Mouse (Mus musculus): ENCODE data around the gene P2ry12.

P2ry12 gene

GRCm38 (mm10) chr3:59262704-59263103 lies at the start of gene P2ry12:
TSS of gene P2ry12 (minus strand) at chr3:59262871.
- no peak for DNase-seq (ENCODE audit: low spot score in 2 of 2)

DNA sequence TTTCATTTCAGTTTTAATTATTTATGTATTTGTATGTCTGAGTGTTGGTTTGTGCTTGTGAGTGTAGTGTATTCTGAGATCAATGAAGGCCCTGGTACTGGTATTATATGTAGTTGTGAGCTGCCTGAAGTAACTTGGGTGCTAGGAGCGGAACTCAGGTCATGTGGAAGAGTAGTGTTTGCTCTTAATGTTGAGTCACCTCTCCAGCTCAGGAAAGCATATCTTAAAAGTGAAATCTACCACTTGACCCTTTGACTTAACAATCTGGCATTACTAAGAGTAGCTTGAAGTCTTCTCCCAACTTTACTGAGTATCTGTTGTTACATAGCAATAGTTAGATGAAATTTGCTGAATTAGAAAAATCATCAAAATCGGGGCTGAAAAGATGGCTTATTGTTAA lies 42.8 kb upstream of the P2ry12 start:
- DNase-seq (ENCODE audit: low spot score in 2 of 2), result no peak

DNA sequence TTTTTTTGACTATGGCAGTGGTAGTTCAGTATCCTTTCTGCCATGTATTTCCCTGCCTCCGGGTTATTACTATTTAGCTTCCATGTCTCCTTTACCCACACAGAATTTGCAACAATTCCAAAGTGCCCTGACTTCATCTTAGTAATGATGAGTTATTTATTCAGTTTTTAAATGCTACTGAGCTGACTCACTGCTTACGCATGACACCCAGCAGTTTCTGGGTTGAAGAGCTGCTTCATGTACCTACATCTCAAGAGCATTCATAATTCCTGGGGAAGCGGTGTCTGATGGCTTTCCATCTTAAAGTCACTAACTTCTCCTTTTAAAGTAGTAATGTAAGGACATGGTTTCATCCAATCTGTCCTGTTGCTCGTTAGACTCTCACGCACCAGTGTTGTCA lies 42.3 kb upstream of the P2ry12 start:
- DNase-seq (ENCODE audit: low spot score in 2 of 2), result no peak

DNA sequence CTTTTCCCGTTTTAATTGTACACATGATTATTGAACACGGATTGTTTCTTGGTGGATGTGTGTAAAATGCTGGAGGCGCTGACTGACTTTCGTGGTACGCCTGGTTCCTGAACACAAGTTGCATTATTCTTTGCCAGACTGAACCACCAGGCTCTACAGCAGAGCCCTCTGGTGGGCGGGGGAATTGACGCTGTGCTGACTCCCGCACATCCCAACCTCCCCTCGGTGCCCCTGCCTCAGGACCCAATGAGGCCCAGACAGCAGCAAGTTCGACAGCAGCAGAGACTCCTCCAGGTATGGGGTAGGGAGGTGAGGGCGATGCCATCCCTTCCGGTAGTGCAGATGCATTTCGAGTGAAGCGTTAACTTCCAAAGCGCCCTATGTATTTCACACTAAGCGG lies 35.0 kb upstream of the P2ry12 start:
- no peak for DNase-seq (ENCODE audit: low spot score in 2 of 2)

DNA sequence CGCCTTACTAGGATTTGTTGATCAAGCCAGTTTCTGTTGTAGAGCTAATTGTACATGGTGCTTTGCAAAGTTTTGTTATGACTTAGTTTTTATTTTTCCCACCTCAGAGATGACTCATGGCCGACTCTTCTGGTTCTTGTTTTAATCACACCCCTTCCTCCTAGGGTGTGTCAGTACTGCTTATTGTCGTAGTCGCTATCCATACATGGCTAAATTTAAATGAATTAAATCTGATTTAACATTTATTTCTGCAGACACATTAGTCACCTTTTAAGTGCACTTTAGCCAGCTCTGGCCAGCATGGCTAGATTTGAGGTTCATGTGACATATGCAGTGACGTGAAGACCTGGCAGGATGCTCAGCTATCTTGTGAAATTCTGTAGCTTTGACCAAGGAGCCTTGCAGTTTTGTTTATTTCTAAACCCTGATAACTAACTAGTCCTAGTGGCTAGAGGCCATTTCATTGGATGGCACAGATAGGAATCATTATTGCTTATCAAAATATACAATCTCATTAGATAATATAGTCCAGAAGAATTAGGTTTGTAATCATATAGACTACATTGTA lies 34.0 kb upstream of the P2ry12 start:
- no peak for DNase-seq (ENCODE audit: low spot score in 2 of 2)

- no peak for DNase-seq (ENCODE audit: low spot score in 2 of 2)
These were observed 33.3 kb upstream of the P2ry12 start for GRCm38 (mm10) chr3:59295699-59296562.

GRCm38 (mm10) chr3:59293437-59294199 lies 30.9 kb upstream of the P2ry12 start:
- DNase-seq (ENCODE audit: low spot score in 2 of 2), result no peak

DNA sequence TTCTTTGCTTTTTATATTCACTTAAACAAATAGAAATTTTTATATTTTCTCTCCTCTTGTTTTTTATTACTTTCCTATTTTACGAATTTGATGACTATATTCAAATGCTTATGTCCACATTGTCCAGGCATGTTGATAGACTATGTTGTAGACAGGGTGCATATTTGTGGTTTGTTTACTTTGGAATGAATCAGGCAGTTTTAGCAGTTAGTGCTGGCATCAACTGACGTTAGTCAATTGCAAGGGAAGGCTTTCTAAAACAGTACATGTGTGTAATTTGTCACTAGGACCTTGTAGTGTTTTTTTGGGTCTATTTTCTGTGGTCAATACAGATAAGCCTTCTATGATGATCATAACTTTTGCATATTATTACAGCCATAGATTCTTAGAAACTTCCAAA lies 27.9 kb upstream of the P2ry12 start:
- no peak for DNase-seq (ENCODE audit: low spot score in 2 of 2)

DNA sequence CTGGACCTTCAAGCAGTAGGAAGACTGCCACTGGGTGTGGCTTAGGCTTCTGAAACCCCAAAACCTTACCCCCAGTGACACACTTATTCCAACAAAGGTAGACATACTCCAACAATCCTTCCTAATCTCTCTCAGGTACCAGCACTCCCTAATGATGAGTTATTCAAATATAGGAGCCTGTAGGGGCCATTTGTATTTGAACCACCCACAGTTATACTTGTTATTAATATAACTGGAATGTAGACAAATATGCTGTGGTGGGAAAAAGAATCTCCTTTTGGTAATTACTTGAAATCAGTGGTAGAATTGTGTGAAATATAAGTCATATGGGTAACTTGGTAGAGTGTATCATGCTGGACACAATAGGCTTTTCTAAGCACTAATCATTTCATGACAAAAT lies 15.9 kb upstream of the P2ry12 start:
- DNase-seq (ENCODE audit: low spot score in 2 of 2), result no peak

- no peak for DNase-seq (ENCODE audit: low spot score in 2 of 2)
These were observed 15.5 kb upstream of the P2ry12 start for GRCm38 (mm10) chr3:59278254-59278533.

DNA sequence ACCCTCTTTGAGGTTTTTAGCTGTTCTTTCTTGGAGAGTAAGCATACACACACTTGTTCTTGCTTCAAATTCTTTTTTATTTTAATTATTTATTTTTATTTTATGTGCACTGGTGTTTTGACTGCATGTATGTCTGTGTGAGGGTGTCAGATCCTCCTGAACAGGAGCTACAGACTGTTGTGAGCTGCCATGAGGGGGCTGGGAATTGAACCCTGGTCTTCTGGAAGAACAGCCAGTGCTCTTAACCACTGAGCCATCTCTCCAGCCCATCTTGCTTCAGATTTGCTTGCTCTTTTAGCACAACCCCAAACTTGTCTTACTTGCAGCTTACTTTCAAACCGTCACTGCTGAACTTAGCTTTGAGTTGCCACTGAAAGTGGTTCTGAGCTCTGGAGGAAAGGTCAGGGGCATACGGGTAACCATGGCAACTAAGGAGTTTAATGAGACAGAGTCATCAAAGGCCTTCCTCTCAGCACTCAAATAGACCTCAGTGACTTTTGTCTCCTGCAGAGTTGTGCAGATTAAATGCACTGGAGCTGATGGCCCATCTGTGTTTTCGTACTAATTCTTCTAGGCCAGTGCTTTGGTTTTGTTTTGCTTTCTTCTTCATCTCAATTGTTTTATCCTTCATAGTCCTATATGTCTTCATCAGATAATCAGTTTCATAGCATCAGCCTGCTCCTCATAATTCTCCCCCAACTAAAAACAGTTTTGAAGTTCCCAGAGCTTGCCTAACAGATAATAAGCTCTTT lies 15.0 kb upstream of the P2ry12 start:
- no peak for DNase-seq (ENCODE audit: low spot score in 2 of 2)

DNA sequence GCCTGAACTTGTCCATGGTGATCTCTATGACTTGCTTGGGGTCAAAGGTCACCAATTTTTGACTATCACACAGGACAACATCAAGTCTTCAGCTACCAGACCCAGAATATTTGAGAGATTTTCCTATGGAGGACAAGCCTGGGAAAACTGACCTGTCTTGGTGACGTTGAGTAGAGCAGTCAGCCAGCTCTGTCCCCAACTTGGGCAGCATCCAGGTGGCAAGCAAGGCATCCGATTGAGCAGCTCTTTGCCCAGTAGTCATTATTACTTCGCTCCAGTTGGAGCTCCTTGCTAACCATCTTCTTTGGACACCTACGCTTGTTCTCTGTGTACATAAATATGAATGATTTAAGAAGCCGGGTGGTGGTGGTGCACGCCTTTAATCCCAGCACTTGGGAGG lies 8.1 kb upstream of the P2ry12 start:
- no peak for DNase-seq (ENCODE audit: low spot score in 2 of 2)

GRCm38 (mm10) chr3:59263988-59264387 lies 1.3 kb upstream of the P2ry12 start:
- no peak for DNase-seq (ENCODE audit: low spot score in 2 of 2)

DNA sequence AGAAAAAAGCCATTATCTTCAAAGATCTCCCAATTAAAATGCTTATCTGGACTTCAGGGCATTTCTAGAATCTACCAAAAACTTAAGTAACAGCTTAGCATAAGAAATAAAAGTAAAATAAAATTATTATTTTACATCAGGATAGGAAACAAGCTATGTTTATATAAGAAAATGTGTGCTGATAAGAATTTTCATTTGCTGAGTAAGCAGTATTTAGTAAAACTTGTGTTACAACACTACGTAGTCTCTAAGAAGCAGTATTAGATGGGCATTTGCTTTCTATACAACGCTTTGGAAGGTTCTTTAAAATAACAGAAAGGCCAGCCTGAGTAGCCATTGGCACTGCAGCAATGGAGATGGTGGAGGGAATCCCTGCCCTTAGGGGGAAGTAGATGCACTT lies 746 bp upstream of the P2ry12 start:
- DNase-seq (ENCODE audit: low spot score in 2 of 2), result no peak

DNA sequence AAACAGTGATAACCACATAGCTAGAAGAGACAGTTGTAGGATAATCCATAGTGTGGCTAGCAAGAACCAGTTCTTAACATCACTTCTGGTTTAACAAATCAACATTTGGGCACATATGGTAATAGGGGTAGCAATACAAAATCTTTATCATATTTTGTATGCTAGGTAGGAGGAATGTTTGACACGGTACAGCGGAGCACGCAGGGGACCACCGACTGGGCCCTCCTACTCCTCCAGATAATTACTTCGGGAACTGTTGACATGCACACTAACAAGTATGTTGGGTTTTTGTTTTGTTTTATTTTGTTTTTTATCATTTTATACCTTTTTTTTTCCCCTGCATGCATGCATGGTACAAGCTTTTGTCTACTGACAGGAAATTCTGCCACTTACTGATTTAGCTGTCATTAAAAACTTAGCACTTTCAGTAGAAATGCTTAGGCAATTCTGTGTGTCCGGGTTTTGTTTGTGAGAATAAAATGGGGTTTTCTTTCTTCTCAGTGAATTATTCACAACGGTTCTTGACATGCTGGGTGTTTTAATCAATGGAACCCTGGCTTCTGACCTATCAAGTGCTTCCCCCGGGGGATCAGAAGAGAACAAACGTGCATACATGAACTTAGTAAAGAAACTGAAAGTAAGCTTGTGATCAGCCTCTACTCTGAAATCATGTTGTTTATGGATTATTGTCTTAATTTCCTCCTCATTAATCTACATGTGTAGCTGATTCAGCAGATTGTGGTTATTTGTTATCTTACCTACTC lies 780 bp downstream of the P2ry12 start:
- DNase-seq (ENCODE audit: low spot score in 2 of 2), result no peak

DNA sequence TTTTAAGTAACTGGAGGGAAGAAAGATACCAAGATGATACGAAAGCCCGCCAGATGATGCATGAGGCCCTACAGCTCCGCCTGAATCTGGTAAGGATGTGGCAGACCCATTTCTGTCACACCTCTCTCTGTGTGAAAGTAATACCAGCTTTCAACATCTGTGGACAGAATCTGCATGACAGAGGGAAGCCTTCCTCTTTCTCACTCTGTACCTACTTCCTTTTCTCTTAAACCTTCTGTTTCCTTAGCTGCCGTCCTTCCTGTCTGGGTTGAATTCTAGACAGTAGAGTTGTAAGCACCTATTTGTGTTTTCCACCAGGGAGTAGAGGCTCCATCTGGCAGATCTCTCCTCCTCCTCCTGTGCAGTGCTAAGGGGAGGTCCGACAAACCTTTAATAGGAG lies 1.9 kb downstream of the P2ry12 start:
- no peak for DNase-seq (ENCODE audit: low spot score in 2 of 2)

GRCm38 (mm10) chr3:59257740-59258664 lies 4.7 kb downstream of the P2ry12 start:
- no peak for DNase-seq (ENCODE audit: low spot score in 2 of 2)

GRCm38 (mm10) chr3:59250454-59250853 lies 12.2 kb downstream of the P2ry12 start:
- DNase-seq (ENCODE audit: low spot score in 2 of 2), result no peak

DNA sequence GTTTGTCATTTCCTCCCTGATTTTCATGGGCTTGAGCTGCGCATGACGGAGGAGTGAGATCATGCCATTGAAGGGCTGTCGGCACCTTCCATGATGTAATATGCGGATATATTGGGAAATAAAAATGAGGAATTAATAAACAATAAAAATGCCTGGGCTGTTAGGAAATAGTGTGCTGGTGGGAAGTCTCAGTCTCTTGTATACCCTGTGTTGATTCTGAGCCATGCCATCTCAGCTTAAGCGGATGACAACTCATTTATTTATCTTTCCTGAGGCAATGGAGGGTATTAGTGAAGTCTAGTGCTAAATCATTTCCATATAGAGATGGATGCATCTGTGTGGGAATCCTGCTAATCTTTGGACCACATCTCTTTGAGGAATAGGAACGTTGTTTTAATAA lies 14.6 kb downstream of the P2ry12 start:
- DNase-seq (ENCODE audit: low spot score in 2 of 2), result no peak

DNA sequence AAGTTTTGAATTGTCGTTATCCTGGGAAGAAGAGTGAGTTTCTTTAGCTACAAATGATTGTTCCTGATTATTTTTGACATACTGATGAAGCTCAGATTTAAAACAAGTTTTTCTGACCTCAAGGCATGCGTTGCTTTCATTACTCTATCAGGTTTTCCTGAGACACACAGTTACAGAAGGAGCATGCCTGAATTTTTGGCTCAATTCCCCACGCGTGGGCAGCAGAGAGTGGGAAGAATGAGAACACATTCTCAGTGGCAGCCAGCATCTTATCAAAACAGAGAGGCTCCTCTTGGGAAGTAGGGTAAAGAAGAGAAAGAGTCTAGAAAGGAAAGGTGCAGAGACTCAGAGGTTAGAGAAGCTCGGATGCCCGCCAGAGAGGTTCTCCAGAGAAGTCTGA lies 19.3 kb downstream of the P2ry12 start:
- no peak for DNase-seq (ENCODE audit: low spot score in 2 of 2)

Data from cerebellum, postnatal 4 days (tissue).